Mouse (Mus musculus) ES-E14 (cell line): Measurements from ENCODE around the gene Phldb3. TPM values are rescaled to one million over a fixed set of nuclear protein-coding genes. Genes with fewer than 3 reads are reported as not detected.

Experiments
- DNase-seq: peaks from one replicate; pipeline ENCODE4 v3.0.0-alpha.2; 2013; ENCODE audit warnings: low read depth, low spot score
- H3K27ac ChIP-seq: 2 replicates; pipeline ENCODE4 v1.5.1; 2012; ENCODE audit warnings: low read depth, mild to moderate bottlenecking, low read length, moderate library complexity, mixed read lengths; ENCODE audit not compliant: poor library complexity, insufficient read depth, severe bottlenecking
- H3K36me3 ChIP-seq: 2 replicates; pipeline ENCODE4 v1.6.1; 2012; ENCODE audit warnings: mild to moderate bottlenecking, low read length, moderate library complexity, mixed read lengths; ENCODE audit not compliant: control insufficient read depth, poor library complexity, insufficient read depth, severe bottlenecking
- H3K4me1 ChIP-seq, 2 experiments: fragments of 150-350 bp in 1 of 2; sonication (generic) in 1 of 2; 2 replicates each; pipeline ENCODE4 v1.6.1; 2012; ENCODE audit warnings: low read length in 2 of 2, mild to moderate bottlenecking in 1 of 2, mixed read lengths in 1 of 2; ENCODE audit not compliant: control insufficient read depth in 2 of 2, insufficient read depth in 2 of 2, poor library complexity in 1 of 2
- H3K4me3 ChIP-seq, 2 experiments: fragments of 150-350 bp in 1 of 2; sonication (generic) in 1 of 2; 2 replicates each; pipeline ENCODE4 v1.5.1; 2012; ENCODE audit warnings: low read length in 2 of 2, low read depth in 1 of 2, mild to moderate bottlenecking in 1 of 2, mixed read lengths in 1 of 2; ENCODE audit not compliant: insufficient read depth in 1 of 2, poor library complexity in 1 of 2, severe bottlenecking in 1 of 2
- H3K9ac ChIP-seq: 2 replicates; pipeline ENCODE4 v1.6.1; 2012; ENCODE audit warnings: low read depth, mild to moderate bottlenecking, low read length, mixed read lengths; ENCODE audit not compliant: poor library complexity, insufficient read depth, severe bottlenecking
- H3K9me3 ChIP-seq: fragments of 150-350 bp; sonication (generic); 2 replicates; pipeline ENCODE4 v1.6.1; 2012; ENCODE audit warnings: low read depth, mild to moderate bottlenecking, low read length; ENCODE audit not compliant: control insufficient read depth, insufficient read depth
- CHD2 ChIP-seq: IDR thresholded peaks from 2 replicates; pipeline ENCODE4 v1.6.1; 2014; ENCODE audit warnings: mild to moderate bottlenecking, low read depth, low read length, inconsistent platforms
- HCFC1 ChIP-seq: IDR thresholded peaks from 2 replicates; pipeline ENCODE4 v1.6.1; 2012; ENCODE audit warnings: low read length, inconsistent platforms, borderline replicate concordance; ENCODE audit not compliant: insufficient read depth
- MAFK ChIP-seq: IDR thresholded peaks from 2 replicates; pipeline ENCODE4 v1.6.1; 2014; ENCODE audit warnings: mild to moderate bottlenecking, low read depth, low read length, inconsistent platforms; ENCODE audit not compliant: insufficient read depth
- ZC3H11A ChIP-seq: IDR thresholded peaks from 2 replicates; pipeline ENCODE4 v1.6.1; 2012; ENCODE audit warnings: low read depth, mild to moderate bottlenecking, inconsistent platforms, low read length, borderline replicate concordance
- ZNF384 ChIP-seq: IDR thresholded peaks from 2 replicates; pipeline ENCODE4 v1.6.1; 2012; ENCODE audit warnings: low read depth, low read length, inconsistent platforms
- in situ Hi-C, 2 experiments: fragments of 600-800 bp; cut with MboI; formaldehyde crosslinking; loops; one replicate each; pipeline ENCODE4 v1.15.1; 2025; ENCODE audit warnings: low sequenced_read_pairs in 2 of 2, inconsistent platforms in 1 of 2; ENCODE audit not compliant: unreplicated experiment in 2 of 2
- total RNA-seq: library from RNA; depleted of rRNA; stranded (reverse); fragments of 300-350 nt; gene quantifications from 2 replicates; pipeline ENCODE4 v1.2.3, GENCODE M21; 2012

Gene Phldb3
- total RNA-seq, 1 experiment = 1.5 TPM

- Histone ChIP-seq H3K9ac (no peak overlapping the region), H3K27ac (no peak overlapping the region), H3K4me1 (peaks cover 0 to 5% of the 10 kb centered on the region in 2 experiments; a peak in 1 of 4 replicates), H3K9me3 (no peaks in the 10 kb centered on the region), H3K36me3 (no peaks in the 10 kb centered on the region), H3K4me3 (no peak overlapping the region)
- DNase-seq = no peak
- no peak for TF ChIP-seq MAFK
- no peak for TF ChIP-seq ZNF384
- TF ChIP-seq HCFC1 = no peak
- no peak for TF ChIP-seq ZC3H11A
- TF ChIP-seq CHD2 = no peak
- in situ Hi-C loops = no loop called here
Observed at GRCm38 (mm10) chr7:24598121-24598520, 12.4 kb upstream of the Phldb3 start.

- no peak overlapping the region for H3K27ac ChIP-seq
- no peaks in the 10 kb centered on the region for H3K36me3 ChIP-seq
- no peaks in the 10 kb centered on the region for H3K9me3 ChIP-seq
- no peak overlapping the region for H3K9ac ChIP-seq
- H3K4me1 ChIP-seq = peaks cover 0 to 5% of the 10 kb centered on the region in 2 experiments; a peak in 1 of 4 replicates
- TF ChIP-seq HCFC1 (no peak), CHD2 (no peak), ZC3H11A (no peak), ZNF384 (no peak), MAFK (peak; percentile 48)
- no peak overlapping the region for H3K4me3 ChIP-seq
- DNase-seq = no peak
- in situ Hi-C loops = loop anchor here in 1 of 2 experiments (25.0 kb wide), 1 partner anchor 363 kb away; the partner anchor contains the start of gene Rabac1
Observed at GRCm38 (mm10) chr7:24599211-24600067, 11.1 kb upstream of the Phldb3 start.

- no peak overlapping the region for H3K27ac ChIP-seq
Observed at GRCm38 (mm10) chr7:24600941-24601597, 9.5 kb upstream of the Phldb3 start.

GRCm38 (mm10) chr7:24605561-24605960 lies 5.0 kb upstream of the Phldb3 start:
- Histone ChIP-seq H3K9ac (no peak overlapping the region), H3K27ac (no peak overlapping the region), H3K36me3 (no peaks in the 10 kb centered on the region; the same call in 1 of the 2 replicates), H3K9me3 (no peaks in the 10 kb centered on the region), H3K4me1 (peaks cover 0 to 6% of the 10 kb centered on the region in 2 experiments; a peak in 1 of 4 replicates), H3K4me3 (no peak overlapping the region)
- in situ Hi-C loops = loop anchor here in 1 of 2 experiments (25.0 kb wide), 1 partner anchor 357 kb away; the partner anchor contains the start of gene Rabac1
- DNase-seq = no peak
- no peak for TF ChIP-seq ZNF384
- TF ChIP-seq MAFK = no peak
- no peak for TF ChIP-seq ZC3H11A
- no peak for TF ChIP-seq HCFC1

More at GRCm38 (mm10) chr7:24600941-24601597, 9.5 kb upstream of the Phldb3 start:
- no peak overlapping the region; the same call in 1 of the 2 replicates for H3K9ac ChIP-seq
- no peaks in the 10 kb centered on the region; the same call in 1 of the 2 replicates for H3K36me3 ChIP-seq
- no peaks in the 10 kb centered on the region for H3K9me3 ChIP-seq
- 0 out of 2 replicates have a peak, but pooled peaks have one; percentile 30 for TF ChIP-seq ZNF384
- TF ChIP-seq MAFK = no peak
- TF ChIP-seq HCFC1 = peak; percentile 67; the same call in 1 of the 2 replicates
- peak; percentile 71 for TF ChIP-seq ZC3H11A
- no peak for TF ChIP-seq CHD2
- no peaks in the 10 kb centered on the region; a peak in 1 of 4 replicates for H3K4me1 ChIP-seq
- no peak overlapping the region for H3K4me3 ChIP-seq
- DNase-seq = peak; percentile 96
- in situ Hi-C loops = loop anchor here in 1 of 2 experiments (25.0 kb wide), 1 partner anchor 361 kb away; the partner anchor contains the start of gene Rabac1
